ENCODE assay signal across 7 mouse cellular contexts in genomic region chr5:25100516-25101125, GRCm38 (mm10). TPM values are rescaled to one million over a fixed set of nuclear protein-coding genes. Genes with fewer than 3 reads are reported as not detected.
A peak's percentile ranks its signal among the peaks of the same experiment; 100 is the strongest.
DNase-seq lines count a peak whose midpoint lies in the region; ATAC-seq and TF ChIP-seq lines count a peak whose summit lies in the region.

Gene Prkag2, minus strand, starts transcription at chr5:25100642.

- peaks cover 4% of the 10 kb centered on the region for H3K4me1 ChIP-seq in cortical plate, adult 2 months (ENCODE audit: control insufficient read depth, insufficient read depth, low read length)
- H3K4me1 ChIP-seq in limb, embryonic 13.5 days: peaks cover 21% of the 10 kb centered on the region
- H3K4me1 ChIP-seq in midbrain, embryonic 13.5 days (replicated peaks): peaks cover 25% of the 10 kb centered on the region

- TF ChIP-seq CTCF in cortical plate, adult 2 months (IDR thresholded peaks at IDR 0.05; ENCODE audit: extremely low read depth, insufficient read depth, low read length): no peak

- TF ChIP-seq POLR2A in cortical plate, adult 2 months (IDR thresholded peaks at IDR 0.05; ENCODE audit: extremely low read depth, insufficient read depth, low read length): no peak

- H3K27ac ChIP-seq in cortical plate, adult 2 months (ENCODE audit: insufficient read depth, low read length): peak within 1 kb of the TSS; percentile 56
- H3K27ac ChIP-seq in limb, embryonic 13.5 days: no peak within 1 kb of the TSS
- no peak within 1 kb of the TSS for H3K27ac ChIP-seq in midbrain, embryonic 13.5 days

- DNase-seq in adrenal gland, adult 18-20 months (ENCODE audit: low spot score in 2 of 2): peak; percentile 74 to 78
- DNase-seq in heart, adult 18-20 months: peak; percentile 86 to 87
- DNase-seq in kidney, adult 11 months: peak; percentile 81
- peak; percentile 29 to 30 for DNase-seq in spleen, postnatal 14 days (ENCODE audit: low spot score in 2 of 2)

- peak within 1 kb of the TSS; percentile 84 for H3K4me3 ChIP-seq in cortical plate, adult 2 months (ENCODE audit: insufficient read depth, low read length)
- peak within 1 kb of the TSS; percentile 64 for H3K4me3 ChIP-seq in limb, embryonic 13.5 days
- peak within 1 kb of the TSS; percentile 58 for H3K4me3 ChIP-seq in midbrain, embryonic 13.5 days (replicated peaks)

- H3K9me3 ChIP-seq in limb, embryonic 13.5 days: no peaks in the 10 kb centered on the region
- no peaks in the 10 kb centered on the region for H3K9me3 ChIP-seq in midbrain, embryonic 13.5 days

- peaks cover 62% of the 10 kb centered on the region for H3K27me3 ChIP-seq in limb, embryonic 13.5 days
- H3K27me3 ChIP-seq in midbrain, embryonic 13.5 days: peaks cover 55% of the 10 kb centered on the region

- peak within 1 kb of the TSS; percentile 68 for H3K9ac ChIP-seq in limb, embryonic 13.5 days
- peak within 1 kb of the TSS; percentile 57 for H3K9ac ChIP-seq in midbrain, embryonic 13.5 days (replicated peaks)

- WGBS in limb, embryonic 13.5 days: under 1% methylated on average over 24 of the region's 50 CpGs
- WGBS in midbrain, embryonic 13.5 days: 0% methylated on average over 48 of the region's 50 CpGs

- ATAC-seq in limb, embryonic 13.5 days (ENCODE audit: low FRiP score, low read depth): peak; percentile 49
- peak; percentile 72 for ATAC-seq in midbrain, embryonic 13.5 days

- H3K4me2 ChIP-seq in limb, embryonic 13.5 days (replicated peaks): peak within 1 kb of the TSS; percentile 100
- peak within 1 kb of the TSS; percentile 98 for H3K4me2 ChIP-seq in midbrain, embryonic 13.5 days (replicated peaks)

- no peaks in the 10 kb centered on the region for H3K36me3 ChIP-seq in limb, embryonic 13.5 days
- H3K36me3 ChIP-seq in midbrain, embryonic 13.5 days: no peaks in the 10 kb centered on the region

RNA-seq across cellular contexts. Expression of gene Prkag2, which starts in this region (rescaled TPM):
- 10 to 100 TPM; 33.2 to 39.4 TPM for total RNA-seq in adrenal gland, adult 18-20 months (2021)
- polyA plus RNA-seq in cortical plate, adult 2 months (2012; rRNA removed): 103 and 117 TPM in 2 replicates
- total RNA-seq in heart, adult 18-20 months (2021): 10 to 100 TPM; 30.8 to 31.1 TPM
- polyA plus RNA-seq in limb, embryonic 13.5 days (2015; fragmentation: Nextera tagmentation; extraction: Ambion mirVana): 21.0 and 21.3 TPM in 2 replicates
- polyA plus RNA-seq in midbrain, embryonic 13.5 days (2015; fragmentation: Nextera tagmentation; extraction: Ambion mirVana): 74.5 and 76.9 TPM in 2 replicates

Comparison
In these comparisons a context has a peak if more than half of its experiments do, and no peak if none do; other contexts are left out.
1. DNase-seq: peak in every context shown above with its lines; median percentile 86 in heart, adult 18-20 months; 81 in kidney, adult 11 months; 76 in adrenal gland, adult 18-20 months; 30 in spleen, postnatal 14 days.